Mouse (Mus musculus) induced T-regulatory cell, adult 2 months (primary cell): Measurements from ENCODE around the gene Eif4g1.
A peak's percentile ranks its signal among the peaks of the same experiment; 100 is the strongest.

Experiments used
- DNase-seq: peaks from one replicate; pipeline ENCODE4 v3.0.0-alpha.2; 2012; ENCODE audit warnings: low read depth

The Eif4g1 gene

DNA sequence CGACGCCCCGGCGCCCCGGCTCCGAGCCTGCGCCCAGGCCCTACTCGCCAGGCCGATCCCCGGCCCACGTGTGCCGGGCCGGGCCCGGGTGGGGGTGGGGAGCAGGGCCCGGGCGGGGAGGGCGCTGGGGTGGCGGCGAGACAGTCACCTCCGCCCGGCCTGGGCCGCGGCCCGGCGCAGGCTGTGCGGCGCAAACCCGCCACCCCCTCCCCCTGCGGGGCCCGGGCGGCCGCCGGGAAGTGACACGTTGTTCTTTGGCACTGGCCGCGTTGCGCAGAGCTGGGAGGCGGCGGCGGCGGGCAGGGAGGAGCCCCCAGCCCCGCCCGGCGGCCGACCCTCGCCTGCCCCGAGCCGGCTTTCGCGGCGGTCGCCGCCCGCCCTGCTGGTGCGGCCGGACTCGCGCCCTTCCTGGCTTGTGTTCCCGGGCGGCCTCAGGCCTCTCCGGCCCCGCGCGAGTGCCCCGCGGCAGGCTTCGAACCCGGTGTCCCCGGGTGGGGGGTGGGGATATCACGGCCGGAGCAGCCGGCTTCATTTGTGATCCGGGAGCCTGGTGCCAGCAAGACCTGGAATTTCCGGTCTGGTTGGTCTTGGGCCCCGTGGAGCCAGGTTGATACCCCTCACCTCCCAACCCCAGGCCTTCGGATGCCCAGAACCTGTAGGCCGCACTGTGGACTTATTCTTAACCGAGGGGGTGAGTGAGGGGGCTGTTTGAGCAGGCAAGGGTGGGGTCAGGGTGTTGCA lies 5.0 kb downstream of the Eif4g1 start:
- peak; percentile 49 for DNase-seq

DNA sequence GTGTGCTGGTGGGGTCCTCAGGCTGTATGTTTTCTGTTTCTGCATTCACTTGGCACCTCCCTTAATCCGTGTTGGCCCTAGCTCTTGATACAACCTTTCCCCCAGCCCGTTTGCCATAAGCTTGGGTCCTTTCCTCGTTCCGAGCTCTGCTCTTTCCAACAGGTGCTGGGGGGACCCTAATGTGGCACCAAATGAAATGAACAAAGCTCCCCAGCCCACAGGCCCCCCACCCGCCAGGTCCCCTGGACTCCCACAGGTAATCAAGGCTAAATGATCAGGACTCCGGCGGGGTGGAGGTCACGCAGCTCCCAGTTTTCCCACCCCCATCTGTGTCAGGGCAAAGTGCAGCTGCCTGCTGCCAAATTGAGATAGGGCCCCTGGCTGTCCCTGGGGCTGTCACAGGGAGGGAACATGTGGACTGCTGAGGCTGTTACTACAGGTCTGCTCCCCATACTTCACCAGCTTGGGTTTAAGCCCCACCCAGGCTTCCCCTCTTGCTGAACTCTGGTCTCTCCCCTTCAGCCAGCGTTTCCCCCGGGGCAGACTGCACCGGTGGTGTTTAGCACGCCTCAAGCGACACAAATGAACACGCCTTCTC lies 5.7 kb downstream of the Eif4g1 start:
- peak; percentile 45 for DNase-seq

DNA sequence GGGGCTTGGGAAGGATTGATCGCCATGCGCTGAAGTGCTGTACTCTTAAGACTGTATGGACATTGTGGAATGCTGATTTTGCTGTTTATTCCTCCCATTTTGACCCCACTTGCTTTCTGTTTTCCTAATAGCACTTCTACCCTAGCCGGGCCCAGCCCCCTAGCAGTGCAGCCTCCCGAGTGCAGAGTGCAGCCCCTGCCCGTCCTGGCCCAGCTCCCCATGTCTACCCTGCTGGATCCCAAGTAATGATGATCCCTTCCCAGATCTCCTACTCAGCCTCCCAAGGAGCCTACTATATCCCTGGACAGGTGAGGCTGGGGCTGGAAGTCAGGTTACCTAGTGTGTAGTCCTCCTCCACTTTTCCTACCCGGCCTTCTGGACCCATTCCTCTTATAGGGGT lies 7.1 kb downstream of the Eif4g1 start:
- DNase-seq = no peak

DNA sequence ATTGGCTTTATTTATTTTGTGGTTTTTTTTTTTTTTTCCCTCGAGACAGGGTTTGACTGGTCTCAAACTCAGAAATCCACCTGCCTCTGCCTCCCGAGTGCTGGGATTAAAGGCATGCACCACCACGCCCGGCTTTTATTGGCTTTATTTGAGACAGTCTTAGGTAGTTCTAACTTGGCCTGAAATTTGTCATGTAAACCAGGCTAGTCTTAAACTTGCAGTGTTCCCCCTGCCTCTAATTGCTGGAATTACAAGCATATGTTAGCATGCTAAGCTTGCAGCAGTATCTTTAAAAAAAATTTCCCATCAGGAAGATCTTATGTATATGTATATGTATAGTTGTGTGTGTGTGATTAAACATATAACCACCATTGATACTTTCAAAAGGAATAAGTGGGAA lies 8.6 kb downstream of the Eif4g1 start:
- peak; percentile 34 for DNase-seq

DNA sequence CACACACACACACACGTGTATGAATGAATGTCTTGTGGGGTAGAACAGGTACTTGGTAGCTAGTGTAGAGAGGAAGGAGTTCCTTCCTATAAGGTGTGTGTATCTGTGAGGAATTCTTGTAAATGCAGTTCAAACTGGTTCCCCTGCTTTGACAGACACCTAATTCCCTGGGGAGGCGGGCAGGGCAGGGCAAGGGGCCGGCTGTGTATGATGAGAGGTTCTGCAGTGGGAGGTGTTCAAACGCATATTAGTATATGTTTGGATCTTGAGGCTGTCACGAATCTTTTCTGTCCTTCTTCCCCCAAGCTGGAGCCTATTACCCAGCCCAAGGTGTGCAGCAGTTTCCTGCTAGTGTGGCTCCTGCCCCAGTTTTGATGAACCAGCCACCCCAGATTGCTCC lies 9.3 kb downstream of the Eif4g1 start:
- DNase-seq = no peak

DNA sequence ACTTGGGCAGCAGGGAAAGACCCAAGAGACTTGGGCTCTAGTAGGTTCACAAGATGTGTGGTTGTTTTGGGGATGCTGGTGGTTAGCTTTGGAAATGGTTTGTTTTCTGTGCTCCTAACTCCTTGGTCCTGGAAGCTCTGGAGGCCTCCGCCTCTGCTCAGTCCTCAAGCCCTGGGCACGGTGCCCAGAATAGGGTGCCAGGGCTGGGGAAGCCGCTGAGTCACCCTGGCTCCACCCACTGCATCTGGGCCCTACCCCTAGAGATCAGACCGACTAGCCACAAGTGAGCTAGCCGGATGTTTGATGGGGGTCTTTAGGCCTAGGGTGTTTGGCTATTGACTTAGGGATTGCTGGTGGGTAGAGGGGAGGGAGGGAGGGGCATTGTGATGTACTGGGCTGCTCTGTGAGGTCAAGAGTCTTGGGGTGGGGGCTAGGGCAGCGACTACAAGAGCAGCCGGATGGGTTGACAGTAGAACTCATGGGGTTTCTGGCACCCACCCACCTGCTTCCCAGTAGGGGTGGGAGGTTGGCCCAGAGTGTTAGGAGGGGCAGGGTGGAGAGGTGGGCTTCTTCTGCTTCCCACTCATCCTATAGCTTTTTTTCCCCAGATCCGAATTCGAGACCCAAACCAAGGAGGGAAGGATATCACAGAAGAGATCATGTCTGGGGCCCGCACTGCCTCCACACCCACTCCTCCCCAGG lies 10.0 kb downstream of the Eif4g1 start:
- no peak for DNase-seq

DNA sequence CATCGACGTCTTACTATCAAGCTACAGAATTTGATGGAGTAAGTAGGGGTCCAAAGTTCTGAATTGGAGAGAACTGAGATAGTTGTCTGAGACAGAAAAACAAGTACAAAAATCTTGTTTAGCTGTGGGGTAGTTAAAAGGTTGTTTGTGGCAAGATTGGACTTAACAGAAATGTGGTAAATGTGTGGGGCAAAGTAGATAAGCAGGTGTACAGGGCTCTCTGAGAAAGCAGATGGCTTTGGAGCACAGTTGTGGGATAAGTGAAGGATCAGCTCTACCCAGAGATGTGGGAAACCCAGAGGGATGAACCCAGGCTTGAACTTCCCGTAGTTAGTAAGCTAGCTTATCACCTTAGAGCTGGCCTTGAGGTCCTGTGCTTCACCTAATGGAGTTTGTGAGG lies 22.7 kb downstream of the Eif4g1 start:
- no peak for DNase-seq

DNA sequence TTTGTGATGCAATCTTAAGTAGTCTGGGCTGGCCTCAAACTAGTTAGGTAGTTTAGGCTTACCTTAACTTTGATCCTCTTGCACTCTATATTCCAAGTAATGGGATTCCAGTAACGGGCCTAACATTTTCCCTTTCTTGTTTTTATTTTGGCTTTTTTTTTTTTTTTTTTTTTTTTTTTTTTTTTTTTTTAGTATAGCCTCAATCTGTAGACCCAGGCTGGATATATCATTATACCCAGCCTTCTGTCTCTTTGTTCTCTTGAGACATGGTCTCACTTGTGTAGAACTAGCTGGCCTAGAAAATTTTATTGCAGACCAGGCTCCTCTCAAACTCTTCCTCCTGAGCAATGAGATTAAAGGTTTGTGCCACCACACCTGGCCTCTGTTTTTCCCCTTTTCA lies 23.5 kb downstream of the Eif4g1 start:
- DNase-seq = no peak

DNA sequence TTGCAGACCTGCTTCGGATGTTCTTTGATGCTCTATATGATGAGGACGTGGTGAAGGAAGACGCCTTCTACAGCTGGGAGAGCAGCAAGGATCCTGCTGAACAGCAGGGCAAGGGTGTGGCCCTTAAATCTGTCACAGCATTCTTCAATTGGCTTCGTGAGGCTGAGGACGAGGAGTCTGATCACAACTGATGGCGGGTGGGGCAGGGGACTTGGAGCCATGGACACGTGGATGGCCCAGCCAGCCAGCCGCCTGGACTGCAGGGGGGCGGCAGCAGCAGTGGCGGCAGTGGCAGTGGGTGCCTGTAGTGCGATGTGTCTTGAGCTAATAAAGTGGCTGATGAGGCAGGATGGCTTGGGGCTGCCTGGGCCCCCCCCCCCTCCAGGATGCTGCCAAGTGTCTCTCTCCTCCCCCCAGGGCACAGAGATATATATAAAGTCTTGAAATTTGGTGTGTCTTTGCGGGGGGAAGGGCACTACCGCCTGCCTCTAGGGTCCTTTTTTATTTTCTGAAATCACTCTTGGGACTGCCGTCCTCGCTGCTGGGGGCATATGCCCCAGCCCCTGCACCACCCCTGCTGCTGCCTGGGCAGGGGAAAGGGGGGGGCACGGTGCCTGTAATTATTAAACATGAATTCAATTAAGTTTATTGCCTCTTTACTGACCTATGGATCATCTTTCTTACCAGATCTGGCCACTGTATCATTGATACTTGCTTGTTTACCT lies 24.3 kb downstream of the Eif4g1 start:
- DNase-seq = no peak

DNA sequence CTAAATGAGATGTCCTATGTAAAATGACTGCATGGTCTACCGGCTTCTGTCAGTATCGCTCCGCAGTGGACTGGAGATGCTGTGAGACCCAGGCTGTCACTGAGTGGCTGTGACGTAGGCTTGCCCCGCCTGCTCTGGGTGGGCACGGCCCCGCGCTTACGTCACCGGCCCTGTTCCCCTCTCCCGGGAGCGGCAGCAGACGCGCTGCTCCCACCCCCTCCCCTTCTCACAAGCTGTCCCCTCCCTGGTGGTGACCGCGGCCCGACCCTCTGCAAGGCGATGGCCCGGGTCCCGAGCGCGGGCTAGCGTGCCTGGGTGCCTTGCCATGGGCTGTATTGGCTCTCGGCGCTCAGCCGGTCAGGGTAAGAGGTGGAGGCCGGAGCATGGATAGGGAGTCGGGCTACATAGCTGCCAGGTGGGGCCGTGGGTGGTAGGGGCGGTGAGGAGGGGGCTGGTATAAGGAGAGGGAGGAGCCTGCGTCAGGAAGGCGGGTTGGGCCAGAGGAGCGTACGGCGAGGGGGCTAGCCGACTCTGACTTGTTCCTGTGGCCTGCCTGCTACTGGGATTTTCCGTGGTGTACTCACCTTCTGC lies 25.1 kb downstream of the Eif4g1 start, which contains the start of gene Fam131a:
Gene Fam131a, plus strand, starts transcription at position 131 of the 591 bp plus-strand sequence.
- peak; percentile 81 for DNase-seq

DNA sequence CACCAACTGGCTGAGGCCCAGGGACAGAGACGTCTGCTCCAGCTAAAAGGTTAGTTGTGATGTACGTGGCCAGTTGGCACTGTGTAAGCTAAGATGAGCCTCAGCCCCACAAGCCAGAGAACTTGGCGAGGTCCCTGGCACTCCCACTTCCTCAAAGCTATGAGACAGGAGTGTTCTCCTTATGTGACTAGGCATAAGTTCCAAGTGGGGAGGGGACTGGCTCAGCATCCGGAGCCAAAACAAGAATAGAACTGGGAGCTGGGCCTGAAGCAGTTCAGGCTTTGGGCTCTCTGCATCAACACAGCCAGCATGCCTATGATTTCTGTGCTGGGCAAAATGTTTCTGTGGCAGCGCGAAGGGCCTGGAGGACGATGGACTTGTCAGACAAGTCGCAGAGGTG lies 26.7 kb downstream of the Eif4g1 start:
- DNase-seq = peak; percentile 14

DNA sequence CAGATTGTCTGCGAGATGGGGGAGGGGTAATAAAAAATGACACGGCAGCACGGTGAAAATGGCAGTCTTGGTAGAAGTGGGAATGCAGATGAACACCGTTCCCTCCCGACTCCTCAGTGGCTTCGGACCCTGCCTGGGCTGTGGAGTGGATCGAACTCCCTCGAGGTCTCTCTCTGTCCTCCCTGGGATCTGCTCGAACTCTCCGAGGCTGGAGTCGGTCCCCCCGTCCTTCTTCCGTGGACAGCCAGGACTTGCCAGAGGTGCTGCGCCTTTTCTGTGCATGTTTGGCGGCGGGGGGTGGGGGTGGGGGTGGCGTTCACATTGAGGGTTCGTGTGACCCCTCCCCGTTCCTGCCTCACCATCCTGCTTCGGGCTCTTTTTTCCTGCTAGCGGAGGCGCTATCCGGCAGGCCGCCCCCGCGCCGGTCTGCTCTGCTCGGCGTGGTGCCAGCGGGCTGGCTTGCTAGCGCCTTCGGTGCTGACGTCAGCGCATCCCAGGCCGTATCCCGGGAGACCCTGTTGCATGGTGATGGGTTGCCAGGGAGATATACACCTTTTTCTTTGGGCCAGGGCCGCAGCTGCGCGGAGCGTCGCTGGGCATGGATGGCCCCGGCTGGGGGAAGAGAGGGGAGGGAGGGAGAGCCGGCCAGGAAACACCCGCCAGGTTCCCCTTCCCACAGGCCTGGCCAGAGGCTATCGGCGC lies 27.7 kb downstream of the Eif4g1 start:
- peak; percentile 57 for DNase-seq

DNA sequence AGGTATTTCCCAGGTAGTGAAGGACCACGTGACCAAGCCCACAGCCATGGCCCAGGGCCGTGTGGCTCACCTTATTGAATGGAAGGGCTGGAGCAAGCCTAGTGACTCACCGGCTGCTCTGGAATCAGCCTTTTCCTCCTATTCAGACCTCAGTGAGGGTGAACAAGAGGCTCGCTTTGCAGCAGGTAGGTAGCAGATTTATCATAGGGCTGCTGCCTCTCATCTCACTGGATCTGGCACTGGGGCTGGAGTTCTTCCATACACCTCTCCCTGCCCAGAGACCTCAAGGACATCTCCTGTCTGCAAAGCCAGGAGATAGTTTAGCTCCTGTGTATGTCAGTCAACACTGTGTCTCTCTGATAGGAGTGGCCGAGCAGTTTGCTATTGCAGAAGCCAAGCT lies 31.2 kb downstream of the Eif4g1 start:
- DNase-seq = no peak

DNA sequence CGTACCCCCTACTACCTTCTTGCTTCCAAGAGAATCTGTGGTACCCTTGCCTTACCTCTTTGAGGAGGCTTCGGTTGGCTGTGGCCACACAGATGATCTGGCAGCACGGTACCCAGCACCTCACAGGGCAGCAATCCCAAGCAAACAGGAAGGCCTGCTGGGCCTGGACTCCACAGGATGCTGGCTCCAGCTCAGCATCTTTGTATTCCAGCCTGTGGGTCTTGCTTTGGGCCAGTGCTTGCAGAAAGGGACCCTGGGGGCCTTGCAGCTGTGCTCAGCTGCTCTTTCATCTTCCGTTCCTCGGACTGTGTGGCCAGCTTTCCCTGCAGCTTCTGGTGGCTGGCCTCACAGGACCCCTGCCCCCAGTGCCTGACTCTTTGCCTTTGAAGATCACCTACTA lies 31.9 kb downstream of the Eif4g1 start:
- no peak for DNase-seq

DNA sequence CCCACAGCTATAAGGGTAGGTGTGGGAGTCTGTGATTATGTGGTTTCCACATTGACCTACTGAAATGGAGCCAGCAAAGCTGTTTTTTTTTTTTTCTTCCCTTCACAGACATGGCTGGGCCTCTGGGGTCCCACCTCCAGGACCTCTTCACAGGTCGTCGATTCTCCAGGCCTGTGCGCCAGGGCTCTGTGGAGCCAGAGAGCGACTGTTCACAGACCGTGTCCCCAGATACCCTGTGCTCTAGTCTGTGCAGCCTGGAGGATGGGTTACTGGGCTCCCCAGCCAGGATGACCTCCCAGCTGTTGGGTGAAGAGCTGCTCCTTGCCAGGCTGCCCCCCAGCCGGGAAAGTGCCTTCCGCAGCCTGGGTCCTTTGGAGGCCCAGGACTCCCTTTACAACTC lies 33.2 kb downstream of the Eif4g1 start:
- DNase-seq = no peak

DNA sequence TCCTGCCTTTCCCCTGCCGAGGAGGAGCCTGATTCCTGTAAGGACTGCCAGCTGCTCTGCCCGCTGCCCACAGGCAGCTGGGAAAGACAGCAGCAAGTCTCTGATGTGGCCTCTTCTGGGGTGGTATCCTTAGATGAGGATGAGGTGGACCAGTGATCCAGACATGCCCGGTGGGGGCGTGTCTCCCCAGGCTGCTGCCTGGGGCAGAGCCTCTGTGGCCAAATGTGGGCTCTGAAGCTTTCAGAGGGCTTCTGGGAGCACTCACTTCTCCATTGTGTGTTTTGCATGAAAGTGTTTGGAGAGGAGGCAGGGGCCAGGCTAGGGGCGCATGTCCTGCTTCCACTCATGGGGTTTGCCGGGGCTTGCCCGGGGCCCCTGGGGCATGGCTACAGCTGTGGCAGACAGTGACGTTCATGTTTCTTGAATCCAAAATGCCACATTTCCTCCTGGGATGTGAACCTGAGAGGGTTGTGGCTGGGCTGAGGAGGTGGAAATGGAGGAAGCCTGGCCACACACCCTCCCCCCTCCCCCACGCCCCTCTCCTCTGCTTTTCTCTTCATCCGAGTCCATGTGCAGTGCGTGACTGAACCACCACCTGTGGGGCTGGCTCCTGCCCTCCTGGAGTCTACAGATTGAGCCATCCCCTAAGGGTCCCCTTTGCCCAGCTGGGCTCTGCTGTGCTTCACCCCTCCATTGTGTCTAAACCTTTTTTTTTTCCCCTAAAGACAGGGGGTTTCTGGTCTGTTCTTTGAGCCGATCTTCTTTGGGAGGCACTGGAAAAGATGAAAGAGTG lies 33.8 kb downstream of the Eif4g1 start:
- DNase-seq = no peak

DNA sequence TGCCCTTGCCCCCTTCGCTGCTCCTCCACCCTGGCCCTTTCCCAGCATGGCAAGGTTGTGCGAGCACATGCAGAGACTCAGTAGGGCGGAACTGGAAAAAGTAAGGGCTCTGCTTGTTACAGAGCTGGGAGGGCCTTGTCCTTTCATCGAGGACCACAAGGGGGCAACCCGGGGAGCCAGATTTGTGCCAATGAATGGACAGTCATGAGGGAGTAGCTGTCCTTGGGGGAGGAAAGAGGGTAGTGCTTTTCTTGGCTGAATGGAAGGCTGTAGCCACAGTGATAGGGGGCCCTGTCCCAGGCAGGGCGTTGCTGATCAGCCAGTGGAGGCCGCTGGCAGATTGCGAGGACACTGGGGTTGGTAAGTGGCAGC lies 34.4 kb downstream of the Eif4g1 start:
- peak; percentile 54 for DNase-seq

DNA sequence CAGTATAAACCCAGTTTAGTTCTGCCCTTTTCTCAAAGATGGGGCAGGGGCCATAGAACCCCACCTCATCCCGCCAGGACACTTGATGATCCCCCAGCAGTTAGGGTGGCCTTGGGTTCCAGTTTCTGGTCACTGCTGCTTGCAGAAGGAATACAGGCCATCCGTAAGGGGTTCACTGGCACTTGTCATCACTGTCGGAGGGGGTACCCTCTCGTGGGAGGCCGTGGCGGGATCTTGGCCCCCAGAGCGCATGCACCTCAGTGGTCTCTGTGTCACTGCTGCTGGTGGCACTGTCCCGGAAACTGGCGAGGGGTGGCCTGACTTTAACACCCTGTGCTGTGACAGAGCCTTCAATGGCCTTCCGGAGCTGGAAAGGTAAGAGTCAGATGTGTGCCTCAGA lies 35.0 kb downstream of the Eif4g1 start:
- no peak for DNase-seq

DNA sequence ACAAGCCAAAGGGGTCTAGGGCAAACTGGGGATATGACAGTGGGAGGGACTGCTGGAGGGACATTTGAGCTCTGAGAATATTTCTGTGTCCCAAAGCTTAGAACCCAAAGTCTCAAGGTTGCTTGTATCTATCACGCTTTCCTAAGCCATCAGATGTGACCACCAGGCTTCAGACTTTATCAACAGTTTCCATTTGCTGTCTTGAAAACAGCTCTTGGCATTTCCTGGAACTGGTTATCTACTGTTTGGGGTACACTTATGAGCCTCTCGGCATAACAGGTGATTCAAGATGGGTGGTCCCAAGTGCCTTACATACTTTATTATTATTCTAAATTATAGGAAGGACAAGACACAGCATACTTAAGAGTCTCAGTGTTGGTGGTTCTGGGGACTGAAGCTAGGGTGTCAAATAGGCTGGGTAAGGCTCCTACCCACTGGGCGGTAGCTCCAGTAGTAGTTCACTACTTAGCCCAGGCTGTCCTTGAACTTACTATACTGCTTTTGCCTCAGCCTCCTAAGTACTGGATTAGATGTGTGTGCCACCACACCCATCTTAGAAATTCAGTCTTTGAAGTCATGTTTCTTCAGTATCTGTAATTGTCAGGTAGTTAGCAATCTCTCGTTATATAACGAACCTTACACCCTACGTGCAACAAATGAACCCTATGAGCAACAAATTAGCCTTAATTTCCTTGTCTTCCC lies 35.7 kb downstream of the Eif4g1 start:
- DNase-seq = no peak

DNA sequence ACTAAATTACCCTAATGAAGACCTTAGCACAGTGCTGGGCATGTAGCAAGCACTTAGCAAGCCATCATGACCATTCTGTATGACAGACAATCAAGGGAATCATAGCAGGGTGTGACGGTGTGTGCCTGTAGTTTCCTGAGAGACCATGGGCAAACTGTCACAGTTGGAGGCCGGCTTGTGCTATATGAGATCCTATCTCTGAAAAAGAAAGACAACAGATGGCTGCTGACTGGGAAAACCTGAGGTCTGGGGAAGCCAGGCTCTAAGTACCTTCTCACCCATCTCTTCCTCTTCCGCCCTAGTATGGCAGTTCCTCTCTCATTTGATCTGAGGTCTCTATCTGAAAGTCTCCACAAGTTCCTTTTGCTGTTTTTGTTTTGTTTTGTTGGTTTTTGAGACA lies 37.7 kb downstream of the Eif4g1 start:
- no peak for DNase-seq
